Mouse (Mus musculus) lung, postnatal 0 days (tissue): Measurements from ENCODE around the gene Otogl.

Experiments
- CTCF ChIP-seq: IDR thresholded peaks from 2 replicates; pipeline ENCODE4 v1.5.1; 2016; ENCODE audit warnings: antibody characterized with exemption, mild to moderate bottlenecking
- EP300 ChIP-seq: IDR thresholded peaks from 2 replicates; pipeline ENCODE4 v1.6.1; 2016; ENCODE audit warnings: antibody characterized with exemption, mild to moderate bottlenecking, control low read depth

DNA sequence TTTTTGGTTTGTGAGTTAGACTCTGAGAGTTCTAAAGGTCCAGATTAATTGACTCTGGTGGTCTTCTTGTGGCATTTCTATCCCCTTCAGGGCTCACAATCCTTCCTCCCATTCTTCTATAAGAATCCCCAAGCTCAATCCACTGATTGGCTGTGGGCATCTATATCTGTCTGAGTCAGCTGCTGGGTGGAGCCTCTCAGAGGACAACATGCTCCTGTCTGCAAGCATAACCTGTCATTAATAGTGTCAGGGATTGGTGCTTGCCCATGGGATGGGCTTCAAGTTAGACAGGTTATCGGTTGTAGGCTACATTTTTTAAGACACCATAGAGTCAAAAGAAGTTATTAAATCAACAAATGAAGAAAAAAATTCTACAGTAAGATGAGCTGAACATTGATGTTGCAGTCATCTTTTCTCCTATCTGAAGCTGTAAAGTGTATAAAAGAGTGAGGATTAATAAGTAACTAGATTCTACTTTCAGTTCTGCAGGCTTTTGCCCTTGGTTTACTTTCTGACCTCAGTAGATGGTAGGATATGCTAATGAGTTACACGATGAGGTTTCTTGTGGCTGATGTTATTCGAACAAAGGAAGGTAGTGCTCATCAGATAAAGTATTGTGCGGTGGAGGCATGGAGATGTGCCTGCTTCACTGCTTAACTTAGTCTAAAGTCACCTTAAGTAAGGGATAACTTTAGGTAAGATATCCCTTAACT is 29.4 kb upstream of the Otogl start:
- TF ChIP-seq CTCF: no peak
- no peak for TF ChIP-seq EP300
